Mouse (Mus musculus) G1E-ER4 (cell line): ENCODE data around the gene Gzmf. TPM values are rescaled to one million over a fixed set of nuclear protein-coding genes. Genes with fewer than 3 reads are reported as not detected.
"Not testable (repeated sequence)": the region's sequence is repeated elsewhere in the genome, so short reads cannot be mapped to it uniquely, and the experiment has no call there.

ENCODE experiments used
- GATA1 ChIP-seq: IDR thresholded peaks from one replicate; pipeline ENCODE4 v1.8.0; 2012; ENCODE audit warnings: low read length, inconsistent platforms
- polyA plus RNA-seq: library from polyadenylated mRNA; stranded (reverse); fragments of >175 nt; gene quantifications from 2 replicates; pipeline ENCODE4 v1.2.3, GENCODE M21; 2012

The Gzmf gene
- polyA plus RNA-seq = not detected in 2 replicates

- TF ChIP-seq GATA1 = no peak
These were observed at the start of gene Gzmf for GRCm38 (mm10) chr14:56211317-56211716. Gzmf (minus strand) TSS chr14:56211417.

- TF ChIP-seq GATA1 = no peak
These were observed 29.2 kb upstream of the Gzmf start for GRCm38 (mm10) chr14:56240409-56240808.

- TF ChIP-seq GATA1 = no peak
These were observed 23.3 kb upstream of the Gzmf start, which contains the start of gene Gzmc for GRCm38 (mm10) chr14:56234556-56234955. Gzmc (minus strand) TSS chr14:56234656.

GRCm38 (mm10) chr14:56205613-56206012, 5.6 kb downstream of the Gzmf start:
- TF ChIP-seq GATA1 = no peak

- no peak for TF ChIP-seq GATA1
These were observed 7.2 kb downstream of the Gzmf start for GRCm38 (mm10) chr14:56203975-56204374.

- no peak for TF ChIP-seq GATA1
These were observed 24.3 kb downstream of the Gzmf start for GRCm38 (mm10) chr14:56186946-56187345.

GRCm38 (mm10) chr14:56186521-56186920, 24.7 kb downstream of the Gzmf start:
- TF ChIP-seq GATA1 = no peak

GRCm38 (mm10) chr14:56174499-56174898, 36.7 kb downstream of the Gzmf start, which contains the start of gene Gzmn:
Gzmn (minus strand) TSS chr14:56174599.
- no peak for TF ChIP-seq GATA1

- no peak for TF ChIP-seq GATA1
These were observed 37.8 kb downstream of the Gzmf start for GRCm38 (mm10) chr14:56173396-56173795.

- TF ChIP-seq GATA1 = no peak
These were observed 38.5 kb downstream of the Gzmf start for GRCm38 (mm10) chr14:56172744-56173143.

- TF ChIP-seq GATA1 = no peak
These were observed 43.2 kb downstream of the Gzmf start for GRCm38 (mm10) chr14:56168009-56168408.

- no peak for TF ChIP-seq GATA1
These were observed 49.1 kb downstream of the Gzmf start for GRCm38 (mm10) chr14:56162109-56162508.

GRCm38 (mm10) chr14:56159479-56159878, 51.7 kb downstream of the Gzmf start, which contains the start of gene Gzmg:
Gzmg (minus strand) TSS chr14:56159579.
- not testable (repeated sequence) for TF ChIP-seq GATA1

GRCm38 (mm10) chr14:56155340-56155739, 55.9 kb downstream of the Gzmf start:
- TF ChIP-seq GATA1 = no peak

Other genes starting within 250 kb of the Gzmf start
- 0.05 and 0.10 TPM in 2 replicates for gene Mcpt1, start 193.4 kb downstream of the Gzmf start, polyA plus RNA-seq
- not detected in 2 replicates for gene Mcpt9, start 180.9 kb downstream of the Gzmf start, polyA plus RNA-seq
- gene Mcpt2, start 169.4 kb downstream of the Gzmf start, polyA plus RNA-seq = 0.08 TPM in 2 replicates
- gene Mcpt4, start 149.1 kb downstream of the Gzmf start, polyA plus RNA-seq = not detected in 2 replicates
- not detected in 2 replicates for gene Mcpt8, start 126.1 kb downstream of the Gzmf start, polyA plus RNA-seq
- gene Ctsg, start 108.8 kb downstream of the Gzmf start, polyA plus RNA-seq = not detected in 2 replicates
- not detected in 2 replicates for gene Gzme, start 90.8 kb downstream of the Gzmf start, polyA plus RNA-seq
- not detected in 2 replicates for gene Gzmd, start 78.8 kb downstream of the Gzmf start, polyA plus RNA-seq
- not detected in 2 replicates for gene Gzmg, start 51.8 kb downstream of the Gzmf start, polyA plus RNA-seq
- not detected in 2 replicates for gene Gzmn, start 36.8 kb downstream of the Gzmf start, polyA plus RNA-seq
- not detected in 2 replicates for gene Gzmc, start 23.2 kb upstream of the Gzmf start, polyA plus RNA-seq
- 0.13 and 0.36 TPM in 2 replicates for gene Gzmb, start 50.8 kb upstream of the Gzmf start, polyA plus RNA-seq
- not detected in 2 replicates for gene Atp12a, start 153.7 kb upstream of the Gzmf start, polyA plus RNA-seq
- gene Rnf17, start 191.2 kb upstream of the Gzmf start, polyA plus RNA-seq = not detected in 2 replicates